Mouse (Mus musculus) megakaryocyte progenitor cell, adult 5-6 weeks (primary cell): ENCODE results near the gene Usp27x. TPM values are rescaled to one million over a fixed set of nuclear protein-coding genes. Genes with fewer than 3 reads are reported as not detected.

Source experiments
- ATAC-seq: replicated peaks from 2 replicates; pipeline ENCODE4 v1.8.0; 2016; ENCODE audit warnings: mild to moderate bottlenecking, moderate TSS enrichment, inconsistent platforms; ENCODE audit not compliant: poor library complexity
- total RNA-seq, 2 experiments: library from RNA; stranded (forward) in 1 of 2; stranded (reverse) in 1 of 2; fragments of 157-497, 149-512 nt in 1 of 2; fragments of 200-1000 nt in 1 of 2; gene quantifications; 2 replicates each; pipeline versions ENCODE4 v1.2.3 to v1.2.4; 2015 to 2017

The Usp27x gene
- total RNA-seq (2015) = 0.37 and 0.52 TPM in 2 replicates
- total RNA-seq (2017) = 0.41 and 0.46 TPM in 2 replicates

- peak; percentile 94 for ATAC-seq
Measured at GRCm38 (mm10) chrX:7375716-7376480, at the start of gene Usp27x. Gene Usp27x (minus strand): TSS chrX:7375830.

- peak; percentile 95 for ATAC-seq
Measured at GRCm38 (mm10) chrX:7422691-7423111, 47.1 kb upstream of the Usp27x start.

GRCm38 (mm10) chrX:7422166-7422565 is 46.5 kb upstream of the Usp27x start:
- no peak for ATAC-seq

- peak; percentile 85 for ATAC-seq
Measured at GRCm38 (mm10) chrX:7421016-7421415, 45.4 kb upstream of the Usp27x start.

DNA sequence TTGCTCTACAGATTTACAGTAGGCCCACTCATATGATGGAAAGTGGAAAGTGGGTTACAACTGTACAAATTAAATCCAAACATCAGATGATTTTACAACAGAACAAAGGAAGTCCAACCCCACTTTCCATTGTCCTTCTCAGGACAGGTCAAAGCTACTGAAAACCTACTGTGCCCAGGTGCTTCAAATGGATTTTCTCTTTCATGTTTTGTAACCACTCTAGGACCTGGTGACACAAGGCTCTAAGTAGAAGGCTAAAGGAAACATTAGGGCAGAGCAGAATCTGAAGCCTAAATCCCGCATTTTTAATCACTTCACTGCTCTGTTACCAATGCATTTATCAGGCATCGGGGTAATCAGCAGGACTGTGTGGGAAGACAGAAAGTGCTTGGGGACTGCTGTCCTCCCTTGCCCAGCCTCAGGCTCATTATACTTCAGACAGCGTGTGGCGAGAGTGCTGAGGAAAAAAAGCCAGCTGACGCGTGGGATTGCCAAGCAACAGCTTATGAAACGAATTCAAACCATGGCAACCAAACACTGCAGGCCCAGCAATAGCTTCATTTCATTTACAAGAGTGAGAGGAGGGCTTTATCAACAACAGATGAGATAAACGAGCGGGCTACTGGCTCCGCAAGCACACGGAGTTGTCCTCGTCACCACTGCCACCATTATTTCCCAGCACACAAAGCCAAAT is 40.7 kb upstream of the Usp27x start:
- ATAC-seq = no peak

- ATAC-seq = no peak
Measured at GRCm38 (mm10) chrX:7415308-7415707, 39.7 kb upstream of the Usp27x start.

GRCm38 (mm10) chrX:7412239-7413033 is 36.8 kb upstream of the Usp27x start:
- no peak for ATAC-seq

DNA sequence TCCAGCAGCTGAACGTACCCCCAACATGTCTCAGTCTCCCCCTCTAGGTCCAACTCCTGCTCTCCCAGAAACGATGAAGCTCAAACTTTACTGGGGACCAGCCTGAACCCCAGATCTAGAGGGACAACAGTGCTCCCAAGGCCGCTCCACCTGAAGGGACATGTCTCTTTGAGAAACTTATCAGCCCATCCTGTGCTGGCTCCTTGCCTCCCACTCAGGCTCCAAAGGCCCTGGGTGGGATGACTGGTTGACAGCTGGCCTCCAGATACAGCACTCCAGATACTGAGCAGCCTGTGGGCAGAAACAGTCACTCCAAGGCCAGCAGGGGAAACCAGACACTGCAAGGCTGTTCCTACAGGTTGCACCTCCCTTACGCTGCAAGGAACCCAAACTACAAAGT is 956 bp upstream of the Usp27x start:
- no peak for ATAC-seq

- ATAC-seq = no peak
Measured at GRCm38 (mm10) chrX:7375322-7375715, 311 bp downstream of the Usp27x start.

DNA sequence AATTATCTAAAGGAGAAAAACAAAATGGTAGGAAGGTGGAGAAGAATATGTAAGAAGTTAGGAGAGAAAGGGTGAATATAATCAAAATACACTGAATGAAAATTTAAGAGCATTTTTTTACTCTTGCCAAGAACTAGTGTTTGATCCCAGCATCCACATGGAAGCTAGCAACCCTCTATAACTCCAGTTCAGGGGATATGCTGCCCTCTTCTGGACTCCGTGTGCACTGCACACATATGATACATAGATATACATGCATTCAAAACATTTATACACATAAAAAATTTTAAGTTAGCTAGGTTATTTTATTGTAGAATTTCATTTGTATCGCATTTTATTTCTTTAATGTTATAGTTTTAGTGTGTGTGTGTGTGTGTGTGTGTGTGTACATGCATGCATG is 50.2 kb downstream of the Usp27x start:
- 0 out of 2 replicates have a peak, but pooled peaks have one; percentile 54 for ATAC-seq

DNA sequence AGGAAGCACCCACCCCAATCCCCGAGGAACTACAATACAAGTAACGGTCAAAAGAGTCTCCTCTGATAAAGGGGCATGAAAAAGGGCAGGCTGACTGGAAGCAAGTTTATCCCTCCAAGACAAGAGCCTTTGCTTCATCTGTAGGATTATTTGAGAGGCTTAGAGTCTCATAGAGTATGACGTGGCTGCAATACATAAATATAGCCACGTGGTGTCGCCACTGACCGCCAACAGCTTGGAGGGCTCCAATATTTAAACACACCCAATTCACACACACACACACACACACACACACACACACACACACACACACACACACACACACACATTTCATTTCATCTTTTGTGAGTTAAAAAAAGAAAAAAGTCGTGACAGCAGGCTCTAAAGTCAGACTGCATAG is 53.3 kb downstream of the Usp27x start:
- peak; percentile 59 for ATAC-seq

Other genes with a start within 250 kb of the Usp27x start
- gene Clcn5, start 56.5 kb downstream of the Usp27x start, total RNA-seq (2015) = 4.4 and 5.4 TPM in 2 replicates
- 5.6 and 7.0 TPM in 2 replicates for gene Clcn5, start 56.5 kb downstream of the Usp27x start, total RNA-seq (2017)
- gene Foxp3, start 197.8 kb upstream of the Usp27x start, total RNA-seq (2015) = not detected in 2 replicates
- 0.08 and 0.10 TPM in 2 replicates for gene Foxp3, start 197.8 kb upstream of the Usp27x start, total RNA-seq (2017)
- gene Ppp1r3f, start 198.5 kb upstream of the Usp27x start, total RNA-seq (2015) = 1.3 TPM in 1 of 2 replicates, not detected in the other
- gene Ppp1r3f, start 198.5 kb upstream of the Usp27x start, total RNA-seq (2017) = 0.24 and 0.29 TPM in 2 replicates
- gene Ccdc22, start 229.7 kb upstream of the Usp27x start, total RNA-seq (2015) = 18.8 and 20.5 TPM in 2 replicates
- gene Ccdc22, start 229.7 kb upstream of the Usp27x start, total RNA-seq (2017) = 38.1 and 47.6 TPM in 2 replicates
- gene Cacna1f, start 231.3 kb upstream of the Usp27x start, total RNA-seq (2015) = 0.24 and 0.47 TPM in 2 replicates
- 0.10 and 0.29 TPM in 2 replicates for gene Cacna1f, start 231.3 kb upstream of the Usp27x start, total RNA-seq (2017)